Mouse (Mus musculus) skeletal muscle tissue, adult 2 months (tissue): Measurements from ENCODE around the gene Kctd4.
"Not testable (repeated sequence)": the region's sequence is repeated elsewhere in the genome, so short reads cannot be mapped to it uniquely, and the experiment has no call there.

Experiments
- DNase-seq: peaks from one replicate; pipeline ENCODE4 v3.0.0-alpha.2; 2012; ENCODE audit warnings: low read depth, low spot score

The Kctd4 gene

DNA sequence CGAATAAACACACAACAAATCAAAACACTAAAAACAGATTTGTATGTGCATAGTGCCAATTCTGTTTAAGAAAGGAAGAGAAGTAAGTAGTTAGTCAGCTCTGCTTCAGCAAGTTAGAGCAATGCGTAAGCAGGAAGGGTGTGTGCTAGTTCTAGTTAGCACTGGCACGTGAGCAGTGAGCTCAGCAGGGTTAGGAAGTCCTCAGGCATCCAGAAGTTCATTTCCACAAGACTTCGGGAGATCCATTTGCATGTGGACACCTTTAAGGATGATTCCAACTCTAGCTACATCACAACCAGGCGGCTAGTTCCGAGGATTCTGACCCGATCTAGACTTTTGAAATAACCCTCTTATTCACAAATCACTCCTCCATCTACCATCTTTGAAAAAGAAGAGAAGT, at the start of gene Kctd4:
Gene Kctd4, plus strand, starts transcription at position 244 of the 400 bp plus-strand sequence.
- DNase-seq, result no peak

DNA sequence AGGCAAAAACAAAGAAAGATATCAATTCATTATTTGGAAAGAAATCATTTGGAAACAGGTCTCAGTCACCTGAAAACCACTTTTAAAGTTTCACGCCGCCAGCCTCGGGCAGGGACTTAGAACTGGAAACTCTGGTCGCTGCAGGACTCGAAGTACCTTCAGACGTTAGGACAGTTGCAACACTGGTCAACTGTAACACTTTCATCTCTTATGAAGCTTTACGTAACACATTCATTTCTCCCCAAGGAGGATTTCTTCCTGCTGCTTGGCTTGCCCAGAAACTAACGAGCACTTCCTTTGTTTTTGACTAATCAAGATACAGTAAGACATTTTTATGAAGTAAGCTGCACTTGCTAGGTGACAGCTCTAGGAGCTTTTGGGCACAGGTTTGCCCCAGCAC, 47.9 kb upstream of the Kctd4 start:
- no peak for DNase-seq

DNA sequence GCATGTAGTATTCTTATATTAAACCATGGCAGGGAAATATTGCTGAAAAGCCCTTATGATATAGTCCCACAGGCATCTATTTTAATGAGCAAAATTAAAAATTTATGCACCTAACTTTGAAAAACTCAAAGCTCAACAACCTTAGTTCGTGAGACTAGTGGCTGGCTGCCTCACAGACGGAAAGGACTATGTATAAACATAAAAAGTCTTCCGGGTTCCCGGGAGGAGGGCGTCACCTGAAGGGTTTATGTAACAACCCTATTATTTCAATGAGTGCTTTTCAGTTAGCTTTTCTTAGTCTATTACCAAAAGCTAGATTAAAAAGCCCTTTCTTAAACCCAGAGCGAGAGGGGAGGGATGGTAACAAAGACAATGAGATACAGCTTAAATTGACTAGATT, 42.8 kb upstream of the Kctd4 start:
- no peak for DNase-seq

DNA sequence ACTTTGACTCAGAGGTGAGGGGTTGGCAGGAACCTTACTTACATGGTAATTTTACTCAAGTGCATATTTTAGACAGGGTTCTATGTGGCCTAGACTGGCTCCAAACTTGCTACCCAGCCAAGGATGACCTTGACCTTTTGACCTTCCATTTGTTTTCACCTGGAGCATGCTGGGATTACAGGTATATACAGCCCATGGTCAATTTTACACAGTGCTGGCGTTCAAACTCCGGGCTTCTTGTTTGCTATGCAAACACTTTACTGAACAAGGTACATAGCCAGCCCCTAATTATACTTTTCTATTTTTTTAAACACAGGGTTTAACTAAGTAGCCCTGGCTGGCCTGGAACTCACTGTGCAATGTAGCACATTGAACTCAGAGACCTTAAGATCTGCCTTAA, 42.1 kb upstream of the Kctd4 start:
- DNase-seq, result no peak

DNA sequence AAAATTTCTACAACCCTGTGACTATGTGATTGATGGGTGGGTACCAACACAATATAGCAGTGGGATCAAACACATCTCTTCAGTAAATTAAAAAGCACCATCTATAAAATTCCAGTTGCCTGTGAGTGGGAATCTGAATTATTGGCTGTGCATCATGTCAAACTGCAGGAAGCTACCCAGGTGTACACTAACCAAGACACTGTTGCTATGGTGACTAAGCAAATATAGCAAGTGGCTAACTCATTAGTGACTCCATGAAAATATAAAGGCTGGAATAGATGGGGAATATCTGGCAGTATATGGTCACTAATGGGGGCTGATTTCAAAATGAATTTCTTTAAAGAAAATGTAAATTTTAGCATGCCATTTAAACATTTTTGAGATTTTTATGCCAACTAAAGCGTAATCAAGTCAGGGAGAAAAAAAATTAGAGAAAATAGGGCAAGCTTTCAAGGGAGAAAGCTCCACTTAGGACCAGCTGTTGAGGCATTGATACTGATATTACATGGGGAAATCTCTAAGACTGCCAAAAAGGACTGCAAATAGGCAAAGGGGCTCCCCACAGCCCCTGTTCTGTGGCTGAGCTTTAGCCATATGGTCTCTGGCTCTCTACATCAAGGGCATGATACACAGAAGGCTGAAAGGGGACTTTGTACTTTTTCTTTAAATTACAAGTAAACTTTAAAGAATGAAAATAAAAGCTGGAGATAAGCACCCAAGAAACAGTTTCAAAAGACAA, 31.3 kb upstream of the Kctd4 start:
- no peak for DNase-seq

DNA sequence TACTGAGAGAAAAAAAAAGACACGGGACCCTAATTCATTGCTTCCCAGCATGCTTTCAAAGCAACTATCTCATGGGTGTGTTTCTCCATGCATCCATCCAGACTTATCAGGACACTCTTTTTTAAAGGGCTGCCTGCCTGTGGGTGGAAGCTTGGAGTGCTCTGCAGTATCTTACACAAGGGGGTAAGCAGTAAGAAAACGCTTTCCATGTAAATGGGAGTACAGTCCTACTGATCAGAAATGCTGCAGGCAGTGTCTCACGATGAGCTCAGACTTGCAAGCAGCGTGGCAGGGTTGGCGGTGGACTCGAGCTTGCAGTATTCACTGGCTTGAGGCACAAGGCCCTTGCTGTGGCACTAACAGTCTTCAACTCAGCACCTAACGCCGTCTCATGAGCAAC, 25.1 kb upstream of the Kctd4 start:
- DNase-seq, result not testable (repeated sequence)

DNA sequence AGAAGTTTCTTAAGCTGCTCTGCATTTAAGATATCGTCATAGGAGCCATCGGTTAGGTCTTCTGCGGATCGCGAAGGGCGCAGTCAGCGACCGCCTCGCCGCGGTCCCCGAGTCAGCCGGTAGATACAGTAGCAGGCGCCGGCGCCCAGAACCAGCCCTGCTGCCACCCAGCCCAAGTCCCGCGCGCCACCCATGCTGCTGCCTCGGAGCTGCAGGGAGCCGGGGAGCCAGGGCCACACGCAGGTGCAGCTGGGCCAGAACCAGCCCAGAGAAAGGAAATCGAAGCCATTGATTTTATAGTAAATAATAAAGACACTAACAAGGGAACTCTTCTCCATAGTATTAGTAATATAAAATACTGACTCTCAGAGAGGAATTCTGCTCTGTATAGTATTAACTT, 23.5 kb upstream of the Kctd4 start:
- no peak for DNase-seq

DNA sequence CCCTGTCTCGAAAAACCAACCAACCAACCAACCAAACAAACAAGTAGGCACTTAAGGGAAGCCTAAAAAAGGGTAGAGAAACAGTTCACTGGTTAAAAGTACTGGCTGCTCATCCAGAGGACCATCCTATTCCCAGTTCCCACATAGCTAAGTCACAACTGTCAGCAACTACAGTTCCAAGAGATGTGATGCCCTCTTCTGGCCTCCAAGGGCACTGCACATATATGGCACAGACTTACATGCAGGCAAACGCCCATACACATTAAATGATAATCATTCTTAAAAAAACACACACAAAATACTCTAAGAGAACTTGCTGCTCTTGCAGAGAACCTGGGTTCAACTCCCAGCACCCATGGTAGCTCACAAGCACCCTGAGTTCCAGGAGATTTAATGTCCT, 20.4 kb upstream of the Kctd4 start:
- DNase-seq, result no peak

DNA sequence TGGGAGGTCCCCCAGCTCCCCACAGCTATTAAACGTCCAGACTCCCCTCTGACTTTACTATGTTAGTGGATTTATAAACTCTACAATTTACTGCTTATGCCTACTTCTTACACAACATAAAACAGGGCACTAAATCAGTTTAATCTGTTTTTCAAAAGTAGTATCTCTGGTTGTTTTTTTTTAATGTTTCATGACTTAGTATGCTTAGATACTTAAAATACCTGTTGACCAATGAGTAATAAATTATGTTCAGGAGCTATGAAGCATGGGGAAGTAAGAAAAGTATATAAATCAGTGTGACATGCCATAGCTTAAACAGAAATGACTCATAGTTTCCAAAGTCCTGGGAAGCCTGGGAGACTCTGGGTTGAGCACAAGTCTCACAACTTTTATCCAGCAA, 17.1 kb upstream of the Kctd4 start:
- DNase-seq, result no peak

DNA sequence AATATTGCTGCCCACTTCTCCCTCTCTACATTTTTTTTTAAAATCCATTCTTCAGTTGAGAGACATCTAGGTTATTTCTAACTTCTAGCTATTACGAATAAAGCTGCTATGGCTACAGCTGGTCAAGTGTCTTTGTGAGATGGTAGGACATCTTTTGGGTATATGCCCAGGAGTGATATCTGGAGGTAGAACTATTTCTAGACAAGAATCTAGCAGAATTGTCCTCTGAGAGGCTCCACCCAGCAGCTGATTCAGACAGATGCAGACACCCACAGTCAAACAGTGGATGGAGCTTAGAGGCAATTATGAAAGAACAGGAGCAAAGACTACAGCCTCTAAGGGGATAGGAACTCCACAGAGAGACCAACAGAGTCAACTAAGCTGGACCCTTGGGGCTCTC, 13.3 kb upstream of the Kctd4 start:
- no peak for DNase-seq

DNA sequence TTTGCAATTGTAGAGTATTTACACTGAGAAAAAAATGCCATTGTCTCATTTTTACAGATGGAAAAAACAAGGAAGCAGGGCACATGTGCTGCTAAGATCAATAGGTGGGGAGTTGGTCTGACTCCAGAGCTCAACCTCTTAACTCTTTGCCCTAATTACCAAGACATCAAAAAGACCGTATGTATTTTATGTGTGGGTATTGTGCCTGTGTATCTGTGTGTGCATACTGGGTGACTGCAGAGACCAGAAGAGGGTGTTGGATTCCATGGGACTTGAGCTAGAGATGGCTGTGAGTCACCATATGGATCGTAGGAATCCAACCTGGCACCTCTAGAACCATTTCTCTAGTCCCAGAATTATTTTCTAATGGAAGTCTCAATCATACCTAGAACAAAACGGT, 12.4 kb upstream of the Kctd4 start:
- no peak for DNase-seq

DNA sequence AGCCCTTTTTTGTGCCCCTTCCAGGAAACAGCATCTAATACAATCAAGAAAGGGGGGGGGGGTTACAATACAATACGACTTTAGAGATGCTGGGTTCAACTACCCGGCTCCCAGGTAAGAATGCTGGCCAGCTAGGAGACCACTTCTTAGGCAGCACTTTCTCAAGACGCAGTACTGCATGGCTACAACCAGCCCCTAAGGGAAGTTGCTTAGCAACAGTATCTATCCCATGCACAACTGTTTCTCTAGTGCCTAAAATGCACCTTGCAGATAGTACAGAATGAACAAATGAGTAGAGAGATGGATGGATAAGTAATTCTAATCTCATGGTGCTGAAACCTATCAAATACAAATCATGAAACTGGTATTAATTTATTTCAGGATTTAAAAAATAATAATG, 7.1 kb upstream of the Kctd4 start:
- DNase-seq, result no peak

DNA sequence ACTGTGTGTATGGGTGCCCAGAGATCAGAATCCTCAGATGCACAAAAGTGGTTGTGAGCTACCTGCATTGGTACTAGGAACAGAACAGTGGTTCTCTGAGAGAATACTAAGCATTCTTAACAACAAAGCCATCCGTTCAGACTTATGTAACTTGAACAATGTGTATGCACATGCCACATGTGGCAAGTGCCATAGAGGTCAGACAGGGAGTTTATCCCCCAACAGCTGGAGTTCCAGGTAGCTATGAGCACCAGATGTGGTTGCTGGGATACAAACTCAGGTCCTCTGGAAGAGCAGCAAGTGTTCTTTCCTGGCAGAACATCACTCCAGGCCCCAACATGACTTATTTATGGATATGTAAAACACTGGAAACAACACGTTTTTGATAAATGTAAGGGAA, 1.8 kb upstream of the Kctd4 start:
- no peak for DNase-seq

DNA sequence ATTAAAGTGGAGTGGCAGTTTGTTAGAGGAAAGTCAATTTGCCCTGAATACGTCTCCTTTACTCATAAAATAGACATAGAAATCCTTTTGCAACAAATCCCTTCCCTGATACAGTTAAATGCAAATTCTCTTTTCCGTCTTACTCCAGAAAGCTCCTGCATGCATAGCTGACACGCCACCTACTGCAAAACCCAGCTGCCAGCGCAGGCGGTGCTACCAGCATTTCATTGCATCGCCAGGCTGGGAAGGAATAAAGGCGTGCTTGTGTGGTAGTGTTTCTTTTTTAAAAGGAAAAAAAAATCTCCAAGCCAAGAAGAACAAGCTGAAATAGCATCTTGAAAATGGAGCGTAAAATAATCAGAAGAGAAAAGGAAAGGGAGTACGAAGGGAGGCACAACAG, 7.4 kb downstream of the Kctd4 start:
- no peak for DNase-seq

DNA sequence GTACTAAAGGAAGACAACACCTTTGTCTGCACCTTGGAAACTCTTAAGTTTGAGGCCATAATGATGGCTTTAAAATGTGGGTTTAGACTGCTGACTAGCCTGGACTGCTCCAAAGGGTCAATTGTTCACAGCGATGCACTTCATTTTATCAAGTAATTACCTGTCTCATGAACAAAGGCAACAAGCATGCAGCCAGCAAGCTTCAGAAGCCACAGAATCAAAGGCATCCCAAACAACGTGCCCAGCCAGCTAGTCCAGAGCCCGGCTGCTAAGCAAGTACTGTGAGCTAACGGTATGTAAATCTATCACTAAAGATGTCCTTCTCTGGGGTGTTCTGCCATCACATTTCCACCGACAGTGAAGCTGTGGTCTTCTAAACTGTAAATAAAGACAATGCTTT, 8.4 kb downstream of the Kctd4 start:
- no peak for DNase-seq

DNA sequence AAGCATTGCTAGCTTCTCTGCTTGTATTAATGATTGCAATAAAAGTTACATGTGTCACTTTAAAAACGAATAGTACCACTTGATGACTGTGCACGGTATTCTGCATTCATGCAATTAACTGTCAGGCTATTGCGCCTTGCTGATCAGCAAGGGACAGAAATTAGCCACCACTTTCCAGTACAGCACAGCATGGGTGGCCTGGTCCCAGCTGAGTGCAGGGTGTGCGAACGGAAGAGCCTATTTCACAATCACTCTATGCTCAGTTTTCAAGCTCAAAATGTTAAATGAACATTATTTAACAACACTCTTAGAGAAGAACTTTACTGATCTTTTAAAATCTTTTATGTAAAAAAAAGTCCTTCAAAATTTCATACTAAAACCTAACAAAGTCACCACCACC, 9.2 kb downstream of the Kctd4 start:
- no peak for DNase-seq

DNA sequence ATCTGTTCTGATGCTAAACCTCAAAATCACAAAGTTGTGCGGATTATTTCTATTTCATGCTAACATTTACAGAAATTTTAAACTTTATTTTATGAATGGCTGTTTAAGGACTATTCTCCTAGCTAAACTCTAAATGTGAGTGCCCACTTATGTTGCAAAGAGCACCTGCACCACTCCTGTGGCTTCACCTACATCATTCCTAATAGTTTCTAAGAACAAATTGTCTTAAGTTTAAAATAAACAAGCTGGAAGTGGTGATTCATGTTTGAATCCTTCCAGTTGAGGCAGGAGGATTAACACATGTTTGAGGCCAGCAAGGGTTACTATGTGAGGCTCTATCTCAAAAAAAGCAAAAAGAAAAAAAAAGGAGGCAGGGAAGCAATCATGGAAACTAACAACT, 9.6 kb downstream of the Kctd4 start:
- DNase-seq, result no peak

DNA sequence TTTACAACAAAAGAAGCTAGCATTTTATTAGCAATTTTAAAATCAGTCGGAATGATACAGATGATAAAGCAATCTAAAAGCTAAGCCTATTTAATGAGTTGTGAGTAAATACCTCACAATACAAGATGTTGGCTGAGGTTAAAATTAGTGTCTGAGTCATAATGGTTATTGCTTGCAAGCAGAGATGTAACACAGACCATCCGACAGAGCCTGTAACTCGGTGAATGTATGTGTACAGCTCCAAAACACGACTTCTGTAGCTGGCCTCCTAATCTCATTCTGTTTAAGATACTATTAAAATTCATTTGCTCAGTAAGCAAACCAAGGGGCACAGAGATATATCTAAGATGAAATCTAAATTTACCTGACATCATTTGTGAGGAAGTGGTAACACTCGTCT, 12.5 kb downstream of the Kctd4 start:
- DNase-seq, result no peak

DNA sequence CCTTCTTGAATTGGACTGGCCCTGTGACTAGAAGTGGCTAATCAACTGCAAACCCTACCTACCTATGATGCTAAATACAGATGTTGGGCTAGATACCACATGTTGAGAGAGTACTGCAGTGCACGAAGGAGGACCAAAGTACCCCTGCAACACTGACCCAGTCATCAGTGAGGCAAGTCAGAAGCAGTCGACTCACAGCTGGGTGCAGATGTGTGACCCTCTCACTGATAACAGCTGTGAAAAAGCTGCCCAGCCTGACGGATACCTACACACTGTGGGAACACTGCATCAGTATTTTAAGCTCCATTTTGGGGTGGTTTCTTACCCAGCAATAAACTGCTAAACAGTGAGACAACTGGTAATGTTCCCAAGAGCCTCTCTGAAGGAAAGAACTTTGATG, 21.3 kb downstream of the Kctd4 start:
- no peak for DNase-seq

DNA sequence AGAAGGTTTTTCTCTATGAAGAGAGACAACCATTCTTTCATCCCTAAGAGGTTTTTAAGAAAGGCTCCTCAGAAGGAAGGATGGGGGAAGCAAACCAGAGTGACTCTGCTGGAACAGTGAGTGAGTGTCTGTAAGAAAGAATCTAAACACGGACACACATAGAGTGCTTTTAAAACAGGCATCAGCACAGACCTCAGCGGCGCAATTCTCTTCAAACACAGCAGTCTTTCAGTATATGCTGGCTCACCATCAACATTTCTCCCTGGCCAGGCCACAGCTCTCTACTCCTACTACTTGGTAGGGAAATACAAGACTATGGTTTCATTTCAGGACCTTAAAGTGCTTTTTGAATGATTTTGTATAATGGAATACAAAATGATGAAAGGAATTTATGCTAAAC, 26.4 kb downstream of the Kctd4 start:
- no peak for DNase-seq

DNA sequence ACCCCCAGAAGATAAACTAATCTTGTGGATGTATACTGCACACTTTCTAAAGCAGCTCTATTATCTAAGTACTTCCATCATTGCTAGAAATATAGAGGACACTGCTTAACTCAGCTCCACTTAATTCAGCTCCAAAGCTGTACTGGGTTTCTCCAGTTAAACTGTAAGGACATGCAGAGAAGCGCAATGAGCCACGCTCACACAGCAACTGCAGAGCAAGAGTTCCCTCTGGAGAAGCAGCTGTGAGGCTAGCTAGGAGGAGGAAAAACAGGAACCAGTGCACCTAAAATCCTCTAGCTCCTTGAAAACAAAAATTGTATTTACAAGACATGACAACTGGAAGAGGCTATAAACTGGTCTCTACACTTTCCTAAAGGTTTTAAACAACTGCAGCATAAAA, 29.1 kb downstream of the Kctd4 start:
- DNase-seq, result no peak

DNA sequence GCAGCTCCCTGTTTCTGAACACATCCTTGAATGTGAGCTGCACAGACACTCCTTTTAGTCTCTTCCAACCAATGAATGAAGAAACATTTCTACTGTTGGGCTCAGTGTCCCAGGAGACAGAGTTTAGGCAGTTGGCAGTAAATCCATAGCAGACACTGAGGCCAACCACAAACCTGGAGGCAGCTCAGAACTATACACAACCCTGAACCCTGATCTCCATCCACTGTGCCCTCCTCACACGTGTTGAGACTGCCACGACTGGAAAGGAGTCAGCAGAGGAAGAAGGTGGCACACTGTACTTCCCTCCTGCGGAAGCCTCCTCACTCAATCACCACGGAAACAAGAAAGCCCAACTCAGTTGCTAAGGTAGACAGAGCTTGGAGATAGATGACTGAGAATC, 30.3 kb downstream of the Kctd4 start:
- DNase-seq, result no peak

DNA sequence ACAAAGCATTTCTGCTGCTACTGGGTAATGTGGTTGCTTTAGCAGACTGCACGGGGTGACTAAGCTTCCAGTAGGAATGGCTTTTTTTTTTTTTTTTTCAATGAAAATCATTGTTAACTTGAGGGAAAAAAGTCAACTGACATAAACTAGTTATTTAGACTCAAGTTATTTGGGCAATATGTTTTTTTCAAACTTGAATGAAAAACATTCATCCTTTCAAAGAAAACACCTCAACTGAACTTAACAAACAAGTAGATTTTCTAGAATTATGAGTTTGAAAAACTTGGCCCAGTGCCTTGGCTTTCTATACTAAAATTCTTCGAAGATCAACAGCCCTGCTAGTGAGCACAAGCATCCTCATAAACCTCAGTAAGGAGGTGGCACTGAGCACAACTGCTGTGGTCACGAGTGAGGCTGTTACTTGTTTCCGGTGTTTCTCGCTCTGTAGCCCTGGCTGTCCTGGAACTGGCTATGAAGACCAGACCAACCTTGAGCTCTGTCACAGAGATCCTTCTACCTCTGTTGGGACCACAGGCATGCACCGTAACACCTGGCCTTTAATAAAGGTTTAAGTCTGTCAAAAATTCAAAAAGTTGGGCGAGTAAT, 32.2 kb downstream of the Kctd4 start:
- no peak for DNase-seq

DNA sequence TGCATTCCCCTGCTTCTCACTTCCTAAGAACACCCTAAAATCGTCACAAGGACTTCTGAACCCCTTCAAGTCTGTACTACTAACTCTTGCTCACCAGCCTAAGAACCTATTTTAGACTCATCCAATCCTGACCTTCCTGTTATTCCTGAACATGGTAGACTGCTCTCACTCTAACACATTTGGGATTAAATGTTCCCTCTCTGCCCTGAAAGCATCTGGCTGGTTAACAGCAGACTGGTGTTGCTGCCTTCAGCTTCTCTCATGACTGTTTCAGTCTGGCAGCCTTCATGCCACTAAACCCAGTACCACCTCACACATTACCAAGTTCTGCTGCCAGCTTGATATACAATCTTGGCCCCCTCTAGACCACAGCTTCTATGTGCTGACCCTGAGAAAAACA, 34.4 kb downstream of the Kctd4 start:
- no peak for DNase-seq
